Mouse (Mus musculus): ENCODE data around the gene Slc4a5. TPM values are rescaled to one million over a fixed set of nuclear protein-coding genes. Genes with fewer than 3 reads are reported as not detected.

Gene Slc4a5
- polyA plus RNA-seq, 1 experiment from 2014 or later, result 0.52 TPM

DNA sequence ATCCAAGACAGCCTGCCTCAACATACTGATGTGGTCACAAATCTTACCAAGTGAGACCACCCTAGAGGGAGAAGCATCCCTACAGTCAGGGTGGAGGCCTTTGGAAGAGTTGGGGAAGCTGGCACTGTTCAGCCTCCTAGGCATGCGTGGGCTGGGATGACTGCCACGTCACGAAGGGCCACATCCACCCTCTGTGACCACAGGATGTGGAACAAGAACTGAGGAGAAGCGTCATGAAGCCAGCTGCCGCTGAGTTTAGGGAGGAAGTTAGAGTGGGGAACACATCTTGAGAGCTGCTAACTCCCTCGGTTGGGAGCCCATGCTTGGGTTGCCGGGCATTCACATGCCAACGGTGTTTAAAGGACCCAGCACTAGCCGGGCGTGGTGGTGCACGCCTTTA, 54.1 kb downstream of the Slc4a5 start:
- WGBS, result 92% methylated on average over 11 of the region's 11 CpGs
- Histone ChIP-seq H3K4me3 (no peak overlapping the region), H3K9ac (replicated peaks) (no peak overlapping the region), H3K36me3 (no peaks in the 10 kb centered on the region), H3K27ac (replicated peaks) (no peak overlapping the region), H3K27me3 (peaks cover 13% of the 10 kb centered on the region), H3K9me3 (no peaks in the 10 kb centered on the region), H3K4me1 (0 out of 2 replicates have a peak, but pooled peaks cover under 1% of the 10 kb centered on the region), H3K4me2 (replicated peaks) (no peak overlapping the region)
- no peak for ATAC-seq (ENCODE audit: low FRiP score, low read depth)

- no peaks in the 10 kb centered on the region; the same call in 1 of the 2 replicates for H3K27me3 ChIP-seq
- no peak overlapping the region for H3K9ac ChIP-seq (replicated peaks)
- WGBS, result 71% methylated on average over 13 of the region's 13 CpGs
- no peaks in the 10 kb centered on the region for H3K4me1 ChIP-seq
- H3K27ac ChIP-seq (replicated peaks), result no peak overlapping the region
- no peak overlapping the region for H3K4me2 ChIP-seq (replicated peaks)
- H3K4me3 ChIP-seq, result no peak overlapping the region
- no peaks in the 10 kb centered on the region for H3K9me3 ChIP-seq
- H3K36me3 ChIP-seq, result no peaks in the 10 kb centered on the region
- no peak for ATAC-seq (ENCODE audit: low FRiP score, low read depth)
These were observed 57.5 kb downstream of the Slc4a5 start for GRCm38 (mm10) chr6:83277151-83277550.

DNA sequence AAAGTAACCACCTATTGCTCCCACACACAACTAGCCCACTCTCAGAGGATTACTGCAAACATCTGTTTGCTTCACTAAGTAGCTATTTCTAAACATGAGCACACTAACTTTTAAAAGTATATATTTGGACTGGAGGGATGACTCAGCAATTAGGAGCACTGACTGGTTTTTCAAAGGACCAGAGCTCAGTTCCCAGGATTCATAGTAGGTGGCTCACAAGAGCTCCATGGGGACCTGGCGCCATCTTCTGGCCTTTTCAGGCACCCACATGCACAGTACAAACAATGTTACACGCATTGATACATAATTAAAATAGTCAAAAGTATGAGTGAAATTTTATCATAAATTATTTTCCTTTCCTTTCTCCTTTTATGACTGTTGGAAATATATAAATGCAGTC, 59.3 kb downstream of the Slc4a5 start:
- no peak overlapping the region for H3K4me3 ChIP-seq
- H3K9me3 ChIP-seq, result no peaks in the 10 kb centered on the region
- no peak overlapping the region for H3K9ac ChIP-seq (replicated peaks)
- no peaks in the 10 kb centered on the region for H3K36me3 ChIP-seq
- no peak for ATAC-seq (ENCODE audit: low FRiP score, low read depth)
- H3K27ac ChIP-seq (replicated peaks), result no peak overlapping the region
- no peaks in the 10 kb centered on the region; the same call in 1 of the 2 replicates for H3K27me3 ChIP-seq
- H3K4me2 ChIP-seq (replicated peaks), result no peak overlapping the region
- no peaks in the 10 kb centered on the region for H3K4me1 ChIP-seq
- 29% methylated on average over 2 of the region's 2 CpGs for WGBS

- no peak overlapping the region for H3K4me3 ChIP-seq
- H3K9me3 ChIP-seq, result no peaks in the 10 kb centered on the region
- no peak overlapping the region for H3K27ac ChIP-seq (replicated peaks)
- H3K27me3 ChIP-seq, result no peaks in the 10 kb centered on the region; the same call in 1 of the 2 replicates
- no peaks in the 10 kb centered on the region for H3K4me1 ChIP-seq
- H3K4me2 ChIP-seq (replicated peaks), result no peak overlapping the region
- no peak overlapping the region for H3K9ac ChIP-seq (replicated peaks)
- no peaks in the 10 kb centered on the region for H3K36me3 ChIP-seq
- no peak for ATAC-seq (ENCODE audit: low FRiP score, low read depth)
- 80% methylated on average over 8 of the region's 8 CpGs for WGBS
These were observed 60.8 kb downstream of the Slc4a5 start for GRCm38 (mm10) chr6:83280256-83280955.

DNA sequence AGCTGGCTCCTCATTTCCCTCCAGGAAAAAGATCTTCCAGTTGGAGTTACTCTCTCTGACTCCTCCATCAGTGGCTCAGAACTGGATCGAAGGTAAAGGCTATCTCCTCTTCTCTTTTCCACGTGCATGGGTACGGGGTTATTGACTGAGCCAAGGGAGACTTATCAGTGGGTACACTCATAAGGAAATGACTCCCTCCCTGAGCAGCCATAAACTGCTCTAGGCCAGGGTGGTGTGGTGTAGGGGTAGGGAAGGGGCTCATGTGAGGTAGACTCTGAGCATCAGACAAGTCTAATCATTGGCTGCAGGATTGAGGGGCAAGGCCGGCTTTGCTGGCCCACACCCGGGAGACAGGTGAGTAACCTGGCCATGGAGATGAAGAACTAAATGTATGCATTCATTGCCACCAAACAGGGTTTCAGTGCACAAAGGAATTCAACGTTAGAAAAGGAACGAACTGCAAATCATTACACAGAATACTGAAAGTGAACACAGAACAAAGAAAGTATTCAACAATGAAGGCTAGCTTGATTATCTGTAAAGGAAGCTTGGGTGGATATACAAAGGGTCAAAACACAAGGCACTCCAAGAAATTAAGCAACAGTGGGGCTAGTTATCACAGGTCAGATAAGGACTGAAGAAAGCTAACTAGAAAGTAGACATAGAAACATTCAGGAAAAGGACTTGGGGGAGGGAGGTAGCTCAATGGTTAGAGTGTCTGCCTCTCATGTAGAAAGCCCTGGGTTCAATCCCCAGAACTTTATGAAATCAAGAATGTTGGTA, 81.0 kb downstream of the Slc4a5 start:
- no peak overlapping the region for H3K4me2 ChIP-seq (replicated peaks)
- H3K27ac ChIP-seq (replicated peaks), result no peak overlapping the region
- H3K9ac ChIP-seq (replicated peaks), result no peak overlapping the region
- no peaks in the 10 kb centered on the region for H3K4me1 ChIP-seq
- H3K36me3 ChIP-seq, result peaks cover 11% of the 10 kb centered on the region
- H3K27me3 ChIP-seq, result no peaks in the 10 kb centered on the region
- ATAC-seq (ENCODE audit: low FRiP score, low read depth), result no peak
- no peaks in the 10 kb centered on the region for H3K9me3 ChIP-seq
- no peak overlapping the region for H3K4me3 ChIP-seq
- 86% methylated on average over 7 of the region's 7 CpGs for WGBS

DNA sequence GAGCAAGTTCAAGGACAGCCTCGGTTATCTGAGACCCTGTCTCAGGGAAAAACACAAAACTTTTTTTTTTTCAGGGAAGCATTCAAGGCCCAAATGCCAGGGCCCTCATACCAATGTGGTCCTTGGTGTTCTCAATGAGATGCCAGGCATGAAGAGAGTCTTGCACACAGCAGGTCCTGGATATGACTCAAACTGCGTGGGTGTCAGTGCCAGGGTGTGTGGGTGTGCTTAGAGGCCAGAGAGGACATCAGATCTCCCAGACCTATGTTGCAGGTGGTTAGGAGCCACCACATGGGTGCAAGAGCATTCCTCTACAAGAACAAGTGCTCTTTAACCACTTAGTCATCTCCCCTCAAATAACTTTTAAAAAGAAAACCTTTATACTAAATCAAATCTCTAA, 81.7 kb downstream of the Slc4a5 start:
- Histone ChIP-seq H3K4me3 (no peak overlapping the region), H3K36me3 (peaks cover 17% of the 10 kb centered on the region), H3K27me3 (no peaks in the 10 kb centered on the region), H3K4me2 (replicated peaks) (no peak overlapping the region), H3K9ac (replicated peaks) (no peak overlapping the region), H3K4me1 (no peaks in the 10 kb centered on the region), H3K27ac (replicated peaks) (no peak overlapping the region), H3K9me3 (no peaks in the 10 kb centered on the region)
- ATAC-seq (ENCODE audit: low FRiP score, low read depth), result no peak
- 98% methylated on average over 2 of the region's 2 CpGs for WGBS

GRCm38 (mm10) chr6:83302264-83302663, 82.6 kb downstream of the Slc4a5 start:
- H3K27me3 ChIP-seq, result no peaks in the 10 kb centered on the region
- ATAC-seq (ENCODE audit: low FRiP score, low read depth), result no peak
- no peak overlapping the region for H3K4me3 ChIP-seq
- H3K4me2 ChIP-seq (replicated peaks), result no peak overlapping the region
- no peaks in the 10 kb centered on the region for H3K9me3 ChIP-seq
- peaks cover 27% of the 10 kb centered on the region for H3K36me3 ChIP-seq
- H3K27ac ChIP-seq (replicated peaks), result no peak overlapping the region
- WGBS, result 87% methylated on average over 5 of the region's 5 CpGs
- no peaks in the 10 kb centered on the region for H3K4me1 ChIP-seq
- no peak overlapping the region for H3K9ac ChIP-seq (replicated peaks)

DNA sequence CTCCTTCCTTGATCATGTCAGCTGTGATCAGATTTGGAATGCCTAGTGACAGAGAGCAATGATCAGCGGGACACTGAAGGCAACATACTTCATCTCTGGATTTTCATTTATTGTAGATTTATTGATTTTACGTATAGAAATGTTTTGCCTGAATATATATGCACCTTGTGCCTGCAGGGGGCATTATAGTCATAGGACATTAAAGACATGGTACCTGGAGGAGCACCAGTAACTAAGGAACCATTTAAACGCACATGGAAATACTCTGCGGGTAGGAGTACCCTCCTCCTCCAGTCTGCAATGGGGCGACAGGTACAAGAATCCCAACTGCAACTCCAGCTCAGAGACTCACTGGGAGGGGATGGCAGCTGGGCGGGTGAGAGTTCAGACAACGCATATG, 89.4 kb downstream of the Slc4a5 start:
- no peaks in the 10 kb centered on the region for H3K4me1 ChIP-seq
- no peak overlapping the region for H3K4me3 ChIP-seq
- H3K4me2 ChIP-seq (replicated peaks), result no peak overlapping the region
- H3K27me3 ChIP-seq, result no peaks in the 10 kb centered on the region
- 94% methylated on average over 7 of the region's 7 CpGs for WGBS
- no peak for ATAC-seq (ENCODE audit: low FRiP score, low read depth)
- H3K9me3 ChIP-seq, result no peaks in the 10 kb centered on the region
- H3K27ac ChIP-seq (replicated peaks), result no peak overlapping the region
- H3K36me3 ChIP-seq, result peaks cover 70% of the 10 kb centered on the region
- H3K9ac ChIP-seq (replicated peaks), result no peak overlapping the region

DNA sequence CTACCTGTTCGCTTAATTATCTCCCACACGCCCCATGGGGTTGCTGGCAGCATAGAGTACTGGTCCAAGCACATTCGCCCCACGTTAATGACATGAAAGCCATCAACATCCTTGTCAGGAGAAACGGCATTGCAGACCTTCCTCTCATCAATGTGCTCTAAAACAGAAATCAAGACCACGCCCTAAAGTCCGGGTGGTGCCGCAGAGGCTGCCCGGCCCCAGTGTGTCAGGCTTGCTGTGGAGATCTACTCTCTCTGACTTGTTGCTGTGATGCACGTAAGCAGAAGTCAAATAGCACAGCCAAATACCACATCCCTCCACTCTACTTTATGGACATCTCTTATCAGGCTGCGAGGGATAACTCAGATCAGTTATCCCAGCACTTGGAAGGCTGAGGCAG, 91.6 kb downstream of the Slc4a5 start:
- no peak for ATAC-seq (ENCODE audit: low FRiP score, low read depth)
- H3K27ac ChIP-seq (replicated peaks), result no peak overlapping the region
- H3K9ac ChIP-seq (replicated peaks), result no peak overlapping the region
- H3K4me2 ChIP-seq (replicated peaks), result no peak overlapping the region
- H3K9me3 ChIP-seq, result no peaks in the 10 kb centered on the region
- H3K36me3 ChIP-seq, result peaks cover 54% of the 10 kb centered on the region
- peaks cover 8% of the 10 kb centered on the region for H3K4me1 ChIP-seq
- WGBS, result 94% methylated on average over 11 of the region's 11 CpGs
- no peaks in the 10 kb centered on the region for H3K27me3 ChIP-seq
- no peak overlapping the region for H3K4me3 ChIP-seq

DNA sequence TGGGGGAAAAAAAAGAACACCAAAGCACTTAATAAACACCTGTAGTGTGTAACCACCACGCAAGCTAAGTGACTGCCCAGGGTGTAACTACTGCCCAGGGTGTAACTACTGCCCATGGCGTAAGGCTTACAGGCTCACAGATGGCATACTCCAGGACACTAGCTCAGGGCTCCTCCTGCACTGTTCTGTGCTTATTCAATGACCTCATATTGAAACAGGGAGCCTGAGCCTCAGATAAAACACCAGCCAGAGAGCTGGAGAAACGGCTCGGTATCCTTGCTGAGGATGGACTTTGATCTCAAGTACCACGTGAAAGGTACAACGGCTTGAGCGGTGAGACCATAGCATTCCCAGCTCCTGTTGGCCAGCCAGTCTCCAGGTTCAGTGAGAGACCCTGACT, 92.4 kb downstream of the Slc4a5 start:
- no peak overlapping the region for H3K9ac ChIP-seq (replicated peaks)
- peaks cover 45% of the 10 kb centered on the region for H3K36me3 ChIP-seq
- no peak for ATAC-seq (ENCODE audit: low FRiP score, low read depth)
- 94% methylated on average over 7 of the region's 7 CpGs for WGBS
- H3K4me2 ChIP-seq (replicated peaks), result no peak overlapping the region
- no peaks in the 10 kb centered on the region for H3K27me3 ChIP-seq
- H3K9me3 ChIP-seq, result no peaks in the 10 kb centered on the region
- no peak overlapping the region for H3K4me3 ChIP-seq
- peaks cover 15% of the 10 kb centered on the region for H3K4me1 ChIP-seq
- H3K27ac ChIP-seq (replicated peaks), result no peak overlapping the region

DNA sequence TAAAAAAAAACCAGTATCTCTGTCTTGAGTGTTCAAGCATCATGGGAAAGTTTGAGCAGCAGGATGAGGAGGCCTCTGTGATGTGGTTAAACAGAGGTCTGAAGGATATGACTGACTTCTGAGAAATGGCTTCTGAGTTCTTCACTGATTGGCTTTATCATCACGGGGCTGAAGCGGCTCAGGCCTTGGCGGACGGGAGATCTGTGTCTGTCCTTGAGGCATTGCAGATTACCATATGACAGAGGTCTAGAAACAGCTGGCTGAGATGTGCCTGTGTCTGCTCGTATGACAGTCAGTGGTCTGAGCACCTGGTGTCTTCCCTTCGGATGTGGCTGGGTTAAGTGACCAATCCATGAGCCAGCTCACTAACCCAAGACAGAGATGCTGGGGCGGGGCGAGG, 92.9 kb downstream of the Slc4a5 start:
- Histone ChIP-seq H3K27ac (replicated peaks) (no peak overlapping the region), H3K36me3 (peaks cover 41% of the 10 kb centered on the region), H3K4me1 (peaks cover 15% of the 10 kb centered on the region), H3K9me3 (no peaks in the 10 kb centered on the region), H3K4me2 (replicated peaks) (no peak overlapping the region), H3K9ac (replicated peaks) (no peak overlapping the region), H3K27me3 (no peaks in the 10 kb centered on the region), H3K4me3 (no peak overlapping the region)
- ATAC-seq (ENCODE audit: low FRiP score, low read depth), result no peak
- WGBS, result 94% methylated on average over 8 of the region's 8 CpGs

- Histone ChIP-seq H3K9ac (replicated peaks) (no peak overlapping the region; the same call in 1 of the 2 replicates), H3K9me3 (no peaks in the 10 kb centered on the region), H3K4me2 (replicated peaks) (peak overlapping the region; percentile 84; the same call in 1 of the 2 replicates), H3K36me3 (peaks cover 21% of the 10 kb centered on the region), H3K4me1 (peaks cover 15% of the 10 kb centered on the region), H3K27me3 (no peaks in the 10 kb centered on the region), H3K27ac (replicated peaks) (no peak overlapping the region), H3K4me3 (no peak overlapping the region)
- ATAC-seq (ENCODE audit: low FRiP score, low read depth), result no peak
These were observed 95.7 kb downstream of the Slc4a5 start for GRCm38 (mm10) chr6:83315293-83315692.
